Mouse (Mus musculus) CH12.LX (cell line): ENCODE measurements at regions not wholly inside any gene's neighbourhood (a gene's known extent, or its start where the extent isn't known, plus 50 kb on each side); places are given as distances from the start of the nearest gene placed in this dataset.
A peak's percentile ranks its signal among the peaks of the same experiment; 100 is the strongest.

Source experiments
- BHLHE40 ChIP-seq: IDR thresholded peaks from 2 replicates; pipeline ENCODE4 v1.6.1; 2011; ENCODE audit warnings: mild to moderate bottlenecking, low read depth, low read length, improper control_type of control experiment
- CHD1 ChIP-seq: IDR thresholded peaks from 2 replicates; pipeline ENCODE4 v1.6.1; 2012; ENCODE audit warnings: low read depth, low read length, improper control_type of control experiment, inconsistent platforms
- CTCF ChIP-seq, 2 experiments: IDR thresholded peaks in 1 of 2; conservative IDR thresholded peaks in 1 of 2; 2 replicates each; pipeline ENCODE4 v1.5.1; 2011 to 2012; ENCODE audit warnings: low read depth in 2 of 2, low read length in 2 of 2, improper control_type of control experiment in 1 of 2, inconsistent platforms in 1 of 2, mild to moderate bottlenecking in 1 of 2, moderate library complexity in 1 of 2
- E2F4 ChIP-seq: IDR thresholded peaks from 2 replicates; pipeline ENCODE4 v1.6.1; 2011; ENCODE audit warnings: low read depth, low read length, improper control_type of control experiment; ENCODE audit not compliant: insufficient replicate concordance
- EP300 ChIP-seq: IDR thresholded peaks from 2 replicates; pipeline ENCODE4 v1.6.1; 2011; ENCODE audit warnings: low read length, improper control_type of control experiment
- GABPA ChIP-seq: IDR thresholded peaks from 2 replicates; pipeline ENCODE4 v1.6.1; 2012; ENCODE audit warnings: low read depth, low read length, improper control_type of control experiment, inconsistent platforms; ENCODE audit not compliant: insufficient replicate concordance
- JUN ChIP-seq: IDR thresholded peaks from 2 replicates; pipeline ENCODE4 v1.6.1; 2011; ENCODE audit warnings: low read depth, mild to moderate bottlenecking, low read length, improper control_type of control experiment, moderate library complexity; ENCODE audit not compliant: insufficient read depth
- KAT2A ChIP-seq: IDR thresholded peaks from 2 replicates; pipeline ENCODE4 v1.6.1; 2012; ENCODE audit warnings: low read length, improper control_type of control experiment, inconsistent platforms; ENCODE audit not compliant: insufficient replicate concordance
- MAX ChIP-seq: IDR thresholded peaks from 2 replicates; pipeline ENCODE4 v1.6.1; 2011; ENCODE audit warnings: low read length, improper control_type of control experiment
- POLR2A ChIP-seq: IDR thresholded peaks from 2 replicates; pipeline ENCODE4 v1.6.1; 2011; ENCODE audit warnings: low read depth, mild to moderate bottlenecking, improper control_type of control experiment, low read length
- POLR2AphosphoS2 ChIP-seq: IDR thresholded peaks from 2 replicates; pipeline ENCODE4 v1.6.1; 2011; ENCODE audit warnings: low read depth, low read length, improper control_type of control experiment
- RAD21 ChIP-seq: IDR thresholded peaks from 2 replicates; pipeline ENCODE4 v1.6.1; 2011; ENCODE audit warnings: low read depth, mild to moderate bottlenecking, low read length, improper control_type of control experiment, moderate library complexity
- TCF12 ChIP-seq: IDR thresholded peaks from 2 replicates; pipeline ENCODE4 v1.6.1; 2014; ENCODE audit warnings: low read depth, mild to moderate bottlenecking, inconsistent platforms, low read length, improper control_type of control experiment
- USF1 ChIP-seq: IDR thresholded peaks from 2 replicates; pipeline ENCODE4 v1.6.1; 2014; ENCODE audit warnings: low read depth, mild to moderate bottlenecking, inconsistent platforms, low read length, improper control_type of control experiment

- TF ChIP-seq BHLHE40, result no peak
- no peak for TF ChIP-seq POLR2A
- TF ChIP-seq RAD21, result peak; percentile 31
- TF ChIP-seq POLR2AphosphoS2, result no peak
- no peak for TF ChIP-seq EP300
- TF ChIP-seq CTCF (conservative IDR thresholded peaks at IDR 0.05 in 1 of 2, IDR thresholded peaks at IDR 0.05 in 1 of 2; ENCODE audit: low read depth in 2 of 2, low read length in 2 of 2), result peak in 1 of 2 experiments; percentile 43; a peak in 2 of 4 replicates
- TF ChIP-seq KAT2A, result no peak
- no peak for TF ChIP-seq USF1
- no peak for TF ChIP-seq MAX
- no peak for TF ChIP-seq E2F4
- no peak for TF ChIP-seq JUN
- no peak for TF ChIP-seq GABPA
- no peak for TF ChIP-seq CHD1
- no peak for TF ChIP-seq TCF12
Measured at GRCm38 (mm10) chr7:133477933-133478332, 124.0 kb downstream of the Tex36 start.
